Mouse (Mus musculus): ENCODE measurements at regions not wholly inside any gene's neighbourhood (a gene's known extent, or its start where the extent isn't known, plus 50 kb on each side); places are given as distances from the start of the nearest gene placed in this dataset.
A peak's percentile ranks its signal among the peaks of the same experiment; 100 is the strongest.

- no peak for DNase-seq (ENCODE audit: low read depth)
Measured at GRCm38 (mm10) chr9:42196552-42196951, 67.5 kb downstream of the Sc5d start.

- DNase-seq (ENCODE audit: low read depth): no peak
Measured at GRCm38 (mm10) chr9:42196110-42196509, 67.9 kb downstream of the Sc5d start.

GRCm38 (mm10) chr9:42195651-42196050, 68.4 kb downstream of the Sc5d start:
- no peak for DNase-seq (ENCODE audit: low read depth)

GRCm38 (mm10) chr9:42194939-42195338, 69.1 kb downstream of the Sc5d start:
- no peak for DNase-seq (ENCODE audit: low read depth)

- DNase-seq (ENCODE audit: low read depth): no peak
Measured at GRCm38 (mm10) chr9:42194176-42194575, 69.9 kb downstream of the Sc5d start.

- no peak for DNase-seq (ENCODE audit: low read depth)
Measured at GRCm38 (mm10) chr9:42192967-42193733, 69.1 kb upstream of the Sorl1 start.

GRCm38 (mm10) chr9:42187371-42188228, 63.5 kb upstream of the Sorl1 start:
- DNase-seq (ENCODE audit: low read depth): no peak

GRCm38 (mm10) chr9:42184104-42184635, 60.1 kb upstream of the Sorl1 start:
- DNase-seq (ENCODE audit: low read depth): no peak

GRCm38 (mm10) chr9:42183448-42183847, 59.4 kb upstream of the Sorl1 start:
- no peak for DNase-seq (ENCODE audit: low read depth)

GRCm38 (mm10) chr9:42182400-42182799, 58.3 kb upstream of the Sorl1 start:
- peak; percentile 21 for DNase-seq (ENCODE audit: low read depth)

- DNase-seq (ENCODE audit: low read depth): no peak
Measured at GRCm38 (mm10) chr9:42180152-42180551, 56.1 kb upstream of the Sorl1 start.

GRCm38 (mm10) chr9:42178759-42179377, 54.8 kb upstream of the Sorl1 start:
- no peak for DNase-seq (ENCODE audit: low read depth)

- no peak for DNase-seq (ENCODE audit: low read depth)
Measured at GRCm38 (mm10) chr9:42174349-42174955, 50.4 kb upstream of the Sorl1 start.

Measured in 416B (cell line).